Mouse (Mus musculus): ENCODE measurements around the gene Thra. TPM values are rescaled to one million over a fixed set of nuclear protein-coding genes. Genes with fewer than 3 reads are reported as not detected.

Gene Thra
- total RNA-seq, 2 experiments from 2014 or later: 181 to 195 TPM

DNA sequence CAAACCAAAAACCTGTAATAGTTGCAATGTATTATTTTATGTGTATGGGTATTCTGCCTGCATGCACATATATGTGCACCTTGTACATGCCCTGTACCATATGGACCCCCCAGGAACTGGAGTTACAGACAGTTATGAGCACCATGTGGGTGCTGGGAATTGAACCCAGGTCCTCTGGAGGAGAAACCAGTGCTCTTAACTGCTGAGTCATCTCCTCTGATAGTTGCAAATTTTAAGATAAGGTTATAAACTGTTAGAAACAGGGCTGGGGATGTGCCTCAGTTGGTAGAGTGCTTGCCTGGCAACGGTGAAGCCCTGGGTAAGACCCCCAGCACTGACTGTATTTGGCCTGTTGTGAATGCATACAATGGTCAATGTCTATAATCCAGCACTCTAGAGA, 51.0 kb downstream of the Thra start:
- DNase-seq (ENCODE audit: low spot score in 2 of 2): no peak

DNA sequence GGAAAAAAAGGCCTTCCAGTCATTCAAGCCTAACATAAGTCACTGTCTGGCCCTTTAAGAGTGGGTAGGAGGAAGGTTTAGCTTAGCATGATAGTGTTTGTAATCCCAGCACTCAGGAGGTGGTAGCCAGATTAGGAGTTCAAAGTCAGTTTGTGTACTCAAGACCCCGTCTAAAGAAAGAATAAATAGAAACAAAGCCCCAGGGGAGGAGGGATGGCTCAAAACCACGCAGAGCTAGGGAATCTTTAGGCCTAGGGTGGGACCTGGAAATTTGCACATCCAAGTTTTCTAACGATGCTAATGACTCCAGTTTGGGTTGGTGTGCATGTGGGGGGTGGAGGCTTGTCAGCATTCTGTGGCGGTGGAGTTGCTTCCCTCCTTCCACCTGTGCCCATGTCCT, 51.6 kb downstream of the Thra start:
- no peak for DNase-seq (ENCODE audit: low spot score in 2 of 2)

DNA sequence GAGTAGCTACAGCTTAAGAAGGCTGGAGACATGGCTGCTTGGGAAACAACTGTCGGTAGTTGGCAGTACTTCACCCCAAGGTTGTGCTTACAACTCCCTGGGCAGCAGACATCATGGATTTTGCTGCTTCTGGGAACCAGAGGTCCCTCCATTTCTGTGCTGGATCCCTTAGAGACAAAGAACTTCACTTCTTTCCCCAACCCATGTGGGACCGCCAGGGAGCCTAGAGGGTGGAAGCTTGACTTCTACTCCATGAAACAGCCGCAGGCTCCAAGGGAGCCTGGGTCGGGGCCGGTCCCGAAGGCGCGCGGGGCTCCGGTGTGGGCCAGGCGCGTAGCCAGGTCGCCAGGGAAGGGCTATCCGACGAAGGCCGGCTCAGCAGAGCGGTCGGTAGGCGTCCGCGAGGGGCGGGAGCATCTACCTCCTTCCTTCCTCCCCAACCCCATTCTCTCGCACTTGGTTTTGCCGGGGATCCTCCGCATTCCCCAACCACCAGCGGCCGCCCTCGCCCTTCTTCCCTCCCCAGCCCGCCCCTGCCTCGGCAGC, 54.1 kb downstream of the Thra start:
- peak in 1 of 2 experiments; percentile 62 for DNase-seq (ENCODE audit: low spot score in 2 of 2)

DNA sequence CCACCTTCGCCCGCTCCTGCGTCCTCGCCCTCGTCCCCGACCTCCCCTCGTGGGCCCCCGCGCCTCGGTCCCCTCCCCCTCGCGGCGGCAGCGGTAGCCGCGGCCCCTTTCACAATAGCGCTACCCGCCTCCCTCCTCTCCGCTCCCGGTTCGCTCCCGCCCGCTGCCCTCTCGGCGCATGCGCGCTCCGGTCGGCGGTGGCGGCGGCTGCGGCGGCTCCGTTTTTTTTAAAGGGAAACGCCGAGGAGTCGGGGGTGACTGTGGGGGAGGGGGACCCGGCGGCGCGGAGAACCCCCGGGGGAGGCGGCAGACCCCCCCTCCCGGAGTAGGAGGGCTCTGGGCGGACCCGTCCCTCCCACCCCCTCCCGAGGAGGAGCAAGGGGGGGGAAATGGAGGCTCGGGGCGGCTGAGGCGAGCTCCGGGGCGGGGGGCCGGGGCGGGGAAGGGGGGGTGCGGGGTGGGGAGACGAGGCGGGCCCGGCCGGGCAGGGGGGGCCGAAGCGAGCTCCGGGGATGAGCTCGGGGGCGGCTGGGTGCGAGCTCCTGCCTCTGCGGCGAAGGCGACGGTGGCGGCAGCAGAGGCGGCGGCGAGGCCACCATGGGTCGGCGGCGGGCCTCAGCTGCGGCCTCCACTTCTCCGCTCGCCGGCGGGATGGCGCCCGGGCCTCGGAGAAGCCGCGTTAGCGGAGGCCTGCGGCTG, 54.7 kb downstream of the Thra start, which contains the start of gene Msl1:
Gene Msl1, plus strand, starts transcription at position 502 of the 699 bp plus-strand sequence.
- DNase-seq (ENCODE audit: low spot score in 2 of 2): peak; percentile 78 to 84

DNA sequence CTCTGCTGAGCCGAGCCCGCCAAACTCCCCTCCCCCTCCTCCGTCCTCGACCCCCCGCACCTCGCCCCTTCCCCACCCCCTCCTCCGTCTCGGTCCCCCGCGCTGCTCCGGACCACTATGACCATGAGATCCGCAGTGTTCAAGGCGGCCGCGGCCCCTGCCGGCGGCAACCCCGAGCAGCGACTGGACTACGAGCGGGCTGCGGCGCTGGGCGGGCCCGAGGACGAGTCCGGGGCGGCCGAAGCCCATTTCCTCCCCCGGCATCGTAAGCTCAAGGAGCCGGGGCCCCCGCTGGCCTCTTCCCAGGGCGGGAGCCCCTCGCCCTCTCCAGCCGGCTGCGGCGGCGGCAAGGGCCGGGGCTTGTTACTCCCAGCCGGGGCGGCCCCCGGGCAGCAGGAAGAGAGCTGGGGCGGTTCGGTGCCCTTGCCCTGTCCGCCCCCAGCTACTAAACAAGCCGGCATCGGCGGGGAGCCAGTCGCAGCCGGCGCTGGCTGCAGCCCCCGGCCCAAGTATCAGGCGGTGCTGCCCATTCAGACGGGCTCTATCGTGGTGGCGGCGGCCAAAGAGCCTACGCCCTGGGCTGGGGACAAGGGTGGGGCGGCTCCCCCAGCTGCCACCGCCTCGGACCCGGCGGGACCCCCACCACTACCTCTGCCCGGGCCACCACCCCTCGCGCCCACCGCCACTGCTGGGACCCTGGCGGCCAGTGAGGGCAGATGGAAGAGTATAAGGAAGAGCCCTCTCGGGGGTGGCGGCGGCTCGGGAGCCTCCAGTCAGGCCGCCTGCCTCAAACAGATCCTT, 55.5 kb downstream of the Thra start:
- DNase-seq (ENCODE audit: low spot score in 2 of 2): peak in 1 of 2 experiments; percentile 22

DNA sequence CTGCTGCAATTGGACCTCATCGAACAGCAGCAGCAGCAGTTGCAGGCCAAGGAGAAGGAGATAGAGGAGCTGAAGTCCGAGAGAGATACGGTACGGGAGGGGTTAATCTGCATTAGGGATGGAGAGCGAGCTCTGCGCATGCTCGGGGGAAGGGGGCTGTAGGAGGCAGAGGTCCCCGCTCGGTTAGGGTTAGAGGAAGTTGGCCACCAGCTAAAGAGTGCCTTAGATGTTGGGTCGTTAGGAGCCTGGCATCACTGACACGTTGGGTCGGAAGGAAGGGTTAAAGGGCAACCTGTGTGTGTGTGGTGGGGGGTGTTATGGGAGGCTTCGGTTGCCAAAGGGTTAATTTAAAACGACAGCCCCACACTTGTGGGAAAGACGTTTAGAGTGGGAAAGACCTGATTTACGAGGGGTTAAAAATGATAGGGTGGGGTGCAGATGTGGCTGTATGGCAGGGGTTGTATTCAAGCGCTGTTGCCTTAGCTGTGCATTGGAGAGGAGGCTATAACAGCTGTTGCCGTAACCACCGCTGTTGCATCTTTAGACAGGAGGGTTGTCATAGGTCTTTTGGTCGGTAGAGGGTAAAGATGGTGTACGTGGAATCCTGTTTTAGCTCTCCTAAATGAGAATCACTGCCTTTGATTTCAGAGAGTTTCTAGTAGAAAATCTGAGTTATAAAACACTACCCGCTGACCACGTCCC, 56.2 kb downstream of the Thra start:
- peak in 1 of 2 experiments; percentile 59 for DNase-seq (ENCODE audit: low spot score in 2 of 2)

DNA sequence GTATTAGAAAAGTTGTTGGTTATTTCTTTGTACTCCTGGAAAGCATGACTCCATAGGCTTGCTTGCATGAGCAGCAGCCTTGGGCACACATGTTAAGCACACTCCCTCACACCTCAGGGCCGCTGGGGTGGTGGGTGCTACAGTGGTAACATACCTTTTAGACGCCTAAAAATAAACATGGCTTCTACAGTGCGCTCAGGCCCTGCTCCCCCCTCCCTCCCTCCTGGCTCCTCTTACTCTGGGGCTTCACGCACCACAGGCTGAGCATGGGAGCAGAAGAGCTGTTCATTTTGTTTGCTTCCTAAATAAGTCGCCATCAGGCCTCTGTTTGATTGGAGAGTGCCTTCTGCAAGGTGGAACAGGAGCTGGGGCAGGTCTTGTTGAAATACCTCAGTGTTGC, 56.9 kb downstream of the Thra start:
- DNase-seq (ENCODE audit: low spot score in 2 of 2): no peak

DNA sequence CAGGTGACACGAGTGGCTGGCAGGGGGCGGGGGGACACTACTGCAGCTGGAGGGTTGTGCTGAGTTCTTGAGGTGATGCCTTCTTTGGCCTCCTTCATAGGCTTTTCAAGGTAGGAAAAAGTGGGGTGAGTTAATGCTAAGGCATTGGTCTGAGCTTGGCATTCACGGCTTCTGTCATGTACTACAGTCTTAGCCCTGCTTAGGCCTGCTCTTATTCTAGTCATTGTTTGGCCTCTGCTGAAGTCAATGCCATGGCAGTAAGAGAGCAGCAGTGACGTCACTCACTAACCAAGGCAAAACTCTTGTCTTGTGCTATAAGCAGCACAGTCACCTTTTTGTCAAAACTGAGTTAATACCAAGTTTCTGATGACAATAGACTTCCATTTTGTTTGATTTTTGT, 57.5 kb downstream of the Thra start:
- no peak for DNase-seq (ENCODE audit: low spot score in 2 of 2)

DNA sequence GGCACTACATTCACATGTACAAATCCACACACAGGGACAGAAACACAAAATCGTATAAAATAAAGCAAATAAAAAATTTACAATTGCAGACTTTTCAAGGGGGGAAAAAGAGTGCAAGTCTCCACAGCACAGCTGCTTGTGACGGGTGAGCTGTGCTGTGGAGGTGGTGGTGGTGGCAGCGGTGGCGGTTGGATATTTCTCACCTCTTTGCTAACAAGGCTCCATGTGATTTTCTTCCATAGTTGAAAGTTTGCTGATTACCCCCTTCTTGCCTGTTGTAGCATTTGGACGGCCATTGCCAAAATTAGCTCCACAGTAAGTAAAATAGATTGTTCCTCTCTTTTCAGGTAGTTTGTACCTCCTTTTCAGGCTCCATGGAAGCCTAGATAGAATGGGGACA, 64.2 kb downstream of the Thra start, which contains the start of gene Casc3:
Gene Casc3, plus strand, starts transcription at position 301 of the 400 bp plus-strand sequence.
- no peak for DNase-seq (ENCODE audit: low spot score in 2 of 2)

DNA sequence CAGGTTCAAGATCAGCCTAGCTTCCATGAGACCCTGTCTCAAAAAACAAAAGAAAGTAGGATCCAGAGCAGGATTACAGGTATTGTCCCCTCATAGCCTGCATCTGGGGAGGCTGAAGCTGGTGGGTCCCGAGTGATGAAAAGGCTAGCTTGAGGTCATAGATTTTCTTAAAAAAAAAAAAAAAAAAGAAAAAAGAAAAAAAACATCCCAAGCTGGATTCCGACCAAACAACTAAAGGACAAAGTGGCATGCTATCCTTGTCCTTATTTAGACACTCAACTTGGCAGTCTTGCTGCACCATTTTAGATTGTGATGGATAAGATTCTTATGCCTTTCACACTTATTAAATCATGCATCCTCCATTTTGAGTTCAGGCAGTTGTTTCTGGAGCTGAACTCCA, 68.0 kb downstream of the Thra start:
- DNase-seq (ENCODE audit: low spot score in 2 of 2): no peak

DNA sequence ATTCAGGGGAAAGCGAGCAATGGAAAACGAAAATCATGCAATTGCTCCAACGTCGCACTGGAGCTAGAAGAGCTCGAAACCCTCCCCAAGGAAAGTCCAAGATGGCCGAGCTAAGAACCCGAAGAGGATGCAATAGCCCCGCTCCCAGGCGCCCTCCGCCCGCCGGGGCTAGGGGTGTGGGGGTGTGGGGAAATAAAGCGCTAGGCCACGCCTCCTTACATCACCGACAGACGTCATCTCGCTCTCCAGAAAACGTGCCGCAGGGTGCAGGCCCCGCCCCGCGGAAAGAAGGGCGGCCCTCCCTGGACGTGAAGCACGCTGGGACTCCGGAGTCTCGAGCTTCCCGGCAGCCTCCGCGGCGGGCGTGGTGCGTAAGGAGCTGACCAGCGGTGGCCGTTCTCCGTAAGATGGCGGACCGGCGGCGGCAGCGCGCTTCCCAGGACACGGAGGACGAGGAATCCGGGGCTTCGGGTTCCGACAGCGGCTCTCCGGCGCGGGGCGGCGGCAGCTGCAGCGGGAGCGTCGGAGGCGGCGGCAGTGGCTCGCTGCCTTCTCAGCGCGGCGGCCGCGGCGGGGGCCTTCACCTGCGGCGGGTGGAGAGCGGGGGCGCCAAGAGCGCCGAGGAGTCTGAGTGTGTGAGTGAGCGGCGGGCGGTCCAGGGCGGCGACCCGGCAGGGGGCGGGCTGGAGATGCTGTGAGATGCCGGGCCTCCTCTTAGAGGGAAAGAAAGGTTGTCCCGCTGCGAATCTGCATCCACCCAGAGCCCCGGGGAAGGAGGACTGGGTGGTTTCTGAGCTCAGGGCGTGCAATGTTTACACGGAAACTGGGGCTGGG, 69.2 kb downstream of the Thra start:
- DNase-seq (ENCODE audit: low spot score in 2 of 2): peak; percentile 95 to 98

DNA sequence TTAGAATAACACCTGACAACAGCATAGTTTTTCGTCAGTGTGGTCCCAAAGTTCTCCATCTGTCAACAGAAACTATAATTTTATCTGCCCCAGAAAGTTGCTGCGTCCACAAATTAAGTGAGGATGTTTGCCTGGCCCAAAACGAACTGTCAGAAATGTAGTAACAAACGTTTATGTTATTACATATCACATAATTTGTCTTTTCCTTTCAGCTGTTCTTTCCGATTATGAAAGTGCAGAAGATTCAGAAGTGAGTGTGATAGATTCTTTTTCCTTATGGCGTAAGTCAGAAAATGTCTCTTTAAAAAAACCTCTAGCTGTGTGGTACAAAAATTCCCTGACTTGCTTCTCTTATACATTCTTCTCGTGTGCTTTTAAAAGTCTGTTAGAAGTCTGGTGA, 70.2 kb downstream of the Thra start:
- DNase-seq (ENCODE audit: low spot score in 2 of 2): no peak

DNA sequence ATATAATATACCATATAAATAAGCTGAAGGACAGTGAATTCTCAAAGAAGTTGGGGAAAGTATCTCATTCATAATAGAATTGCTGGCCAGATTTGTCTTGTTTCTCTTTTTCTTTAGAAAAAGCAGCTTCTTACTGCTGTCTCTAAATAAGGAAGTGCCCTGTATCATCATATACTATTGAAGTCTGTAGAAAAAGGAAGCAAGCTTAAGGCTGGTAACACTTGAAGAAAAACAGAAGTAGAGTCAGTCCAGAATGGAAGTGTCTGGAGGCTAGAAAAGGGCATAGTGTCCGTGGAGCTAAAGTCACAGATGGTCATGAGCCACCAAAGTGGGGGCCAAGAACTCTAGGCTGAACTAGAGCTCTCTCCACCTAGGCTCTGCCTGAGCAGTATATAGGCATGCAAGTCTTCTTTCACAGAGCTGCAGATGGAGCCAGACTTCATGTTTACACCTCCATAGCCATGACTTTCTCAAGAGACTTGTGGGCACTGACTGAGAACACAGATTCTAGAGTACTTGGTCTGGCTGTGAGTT, 76.3 kb downstream of the Thra start:
- DNase-seq (ENCODE audit: low spot score in 2 of 2): no peak

Other genes with a start within 250 kb of the Thra start
- 1 to 10 TPM in 1 of 2 experiments, under 1 TPM in 1; 0.36 to 1.4 TPM for gene Ikzf3, start 194.6 kb upstream of the Thra start, total RNA-seq (2021)
- gene Zpbp2, start 189.5 kb upstream of the Thra start, total RNA-seq (2021): under 1 TPM in 1 of 2 experiments, not detected in 1; 0.45 TPM
- 10 to 100 TPM; 74.7 to 84.1 TPM for gene Ormdl3, start 153.3 kb upstream of the Thra start, total RNA-seq (2021)
- not detected for gene Lrrc3c, start 142.3 kb upstream of the Thra start, total RNA-seq (2021)
- gene Gm12355, start 115.0 kb upstream of the Thra start, total RNA-seq (2021): 10 to 100 TPM; 23.3 to 26.6 TPM
- 10 to 100 TPM; 12.0 to 14.5 TPM for gene Gsdma3, start 114.3 kb upstream of the Thra start, total RNA-seq (2021)
- gene Gsdma2, start 93.9 kb upstream of the Thra start, total RNA-seq (2021): under 1 TPM; 0.25 to 0.48 TPM
- not detected for gene Gsdma, start 76.3 kb upstream of the Thra start, total RNA-seq (2021)
- 100 to 1,000 TPM; 137 to 147 TPM for gene Psmd3, start 58.1 kb upstream of the Thra start, total RNA-seq (2021)
- gene Csf3, start 39.4 kb upstream of the Thra start, total RNA-seq (2021): not detected
- 10 to 100 TPM; 75.7 to 84.8 TPM for gene Med24, start 11.2 kb upstream of the Thra start, total RNA-seq (2021)
- gene Nr1d1, start 34.7 kb downstream of the Thra start, total RNA-seq (2021): 100 to 1,000 TPM; 104 to 115 TPM
- gene Msl1, start 54.9 kb downstream of the Thra start, total RNA-seq (2021): 100 to 1,000 TPM; 119 to 121 TPM
- gene Casc3, start 64.3 kb downstream of the Thra start, total RNA-seq (2021): 10 to 100 TPM; 45.2 to 54.8 TPM
- gene Rapgefl1, start 96.1 kb downstream of the Thra start, total RNA-seq (2021): 1 to 10 TPM; 2.6 to 3.0 TPM
- gene Wipf2, start 123.0 kb downstream of the Thra start, total RNA-seq (2021): 10 to 100 TPM; 18.4 to 19.7 TPM
- 1 to 10 TPM; 7.5 to 9.1 TPM for gene Cdc6, start 167.2 kb downstream of the Thra start, total RNA-seq (2021)
- 10 to 100 TPM; 46.4 to 50.6 TPM for gene Rara, start 187.2 kb downstream of the Thra start, total RNA-seq (2021)
- 1 to 10 TPM in 1 of 2 experiments, under 1 TPM in 1; 0.50 to 1.0 TPM for gene Gjd3, start 242.4 kb downstream of the Thra start, total RNA-seq (2021)